Mouse (Mus musculus): Measurements from ENCODE around the gene 1810013L24Rik. TPM values are rescaled to one million over a fixed set of nuclear protein-coding genes. Genes with fewer than 3 reads are reported as not detected.

Gene 1810013L24Rik
- polyA plus RNA-seq, 1 experiment from 2014 or later = 21.9 TPM

DNA sequence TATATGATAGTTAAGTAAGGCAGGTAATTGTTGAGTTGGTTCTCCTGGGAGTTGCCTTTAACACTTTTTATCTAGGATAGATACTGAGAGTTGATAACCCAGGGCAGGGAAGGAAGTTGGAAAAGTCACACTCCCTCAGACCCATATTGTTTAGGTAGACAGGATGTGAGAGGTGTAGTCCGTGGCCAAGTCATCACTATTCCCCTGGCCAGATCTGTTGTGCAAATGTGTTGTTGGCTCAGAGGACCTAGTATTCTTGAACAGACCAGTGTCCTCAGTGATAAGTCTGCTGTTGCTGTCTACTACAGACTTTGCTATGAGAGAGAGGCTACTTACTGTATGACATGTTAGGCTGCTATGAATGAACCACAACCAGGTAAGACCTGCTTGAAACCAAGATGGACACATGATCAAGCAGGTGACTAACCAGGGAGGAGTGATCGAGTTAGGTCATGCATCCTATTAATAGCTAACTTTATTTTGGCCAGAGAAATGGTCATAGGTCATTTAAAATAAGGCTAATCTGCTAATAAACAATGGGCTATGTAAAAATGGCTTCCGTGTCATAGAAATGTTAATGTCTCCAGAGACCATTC lies 13.8 kb downstream of the 1810013L24Rik start:
- H3K9ac ChIP-seq (replicated peaks; ENCODE audit: low read depth, low read length) = no peak overlapping the region
- H3K36me3 ChIP-seq (ENCODE audit: control insufficient read depth, insufficient read depth, low read length) = peaks cover 15% of the 10 kb centered on the region; the same call in 1 of the 2 replicates
- no peak overlapping the region for H3K27ac ChIP-seq (ENCODE audit: low read depth, low read length)
- no peaks in the 10 kb centered on the region for H3K27me3 ChIP-seq (ENCODE audit: control insufficient read depth, insufficient read depth, low read length)
- H3K9me3 ChIP-seq (ENCODE audit: control insufficient read depth, low read length) = no peaks in the 10 kb centered on the region
- no peaks in the 10 kb centered on the region for H3K4me1 ChIP-seq (ENCODE audit: control insufficient read depth, insufficient read depth, low read length)
- no peak for ATAC-seq (ENCODE audit: low read depth)
- no peak overlapping the region for H3K4me2 ChIP-seq (ENCODE audit: low read depth, low read length)
- 88% methylated on average over 3 of the region's 3 CpGs for WGBS
- no peak overlapping the region for H3K4me3 ChIP-seq (ENCODE audit: low read depth, low read length)

DNA sequence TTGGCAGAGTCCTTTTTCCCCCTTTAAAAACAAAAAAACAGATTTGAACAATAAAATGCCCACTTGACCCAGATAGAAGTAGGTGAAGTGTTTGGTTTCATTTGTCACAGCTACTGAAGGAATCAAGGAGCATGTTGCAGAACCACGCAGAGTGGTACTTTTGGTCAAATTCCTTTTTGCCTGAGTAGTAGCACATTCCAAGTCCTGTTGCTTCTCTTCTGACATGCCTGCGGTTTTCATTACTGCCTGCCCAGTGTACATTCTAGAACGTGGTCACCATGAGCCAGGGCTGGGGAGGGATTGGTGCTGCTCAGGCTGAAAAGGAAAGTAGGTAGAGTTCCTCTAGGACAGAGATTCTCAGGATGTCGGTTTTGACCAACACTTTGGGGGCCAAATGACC lies 16.1 kb downstream of the 1810013L24Rik start:
- no peak for ATAC-seq (ENCODE audit: low read depth)
- peaks cover 15% of the 10 kb centered on the region; the same call in 1 of the 2 replicates for H3K36me3 ChIP-seq (ENCODE audit: control insufficient read depth, insufficient read depth, low read length)
- H3K4me3 ChIP-seq (ENCODE audit: low read depth, low read length) = no peak overlapping the region
- H3K4me2 ChIP-seq (ENCODE audit: low read depth, low read length) = no peak overlapping the region
- no peak overlapping the region for H3K27ac ChIP-seq (ENCODE audit: low read depth, low read length)
- no peak overlapping the region for H3K9ac ChIP-seq (replicated peaks; ENCODE audit: low read depth, low read length)
- no peaks in the 10 kb centered on the region for H3K27me3 ChIP-seq (ENCODE audit: control insufficient read depth, insufficient read depth, low read length)
- 88% methylated on average over 4 of the region's 4 CpGs for WGBS
- H3K9me3 ChIP-seq (ENCODE audit: control insufficient read depth, low read length) = no peaks in the 10 kb centered on the region
- H3K4me1 ChIP-seq (ENCODE audit: control insufficient read depth, insufficient read depth, low read length) = no peaks in the 10 kb centered on the region

DNA sequence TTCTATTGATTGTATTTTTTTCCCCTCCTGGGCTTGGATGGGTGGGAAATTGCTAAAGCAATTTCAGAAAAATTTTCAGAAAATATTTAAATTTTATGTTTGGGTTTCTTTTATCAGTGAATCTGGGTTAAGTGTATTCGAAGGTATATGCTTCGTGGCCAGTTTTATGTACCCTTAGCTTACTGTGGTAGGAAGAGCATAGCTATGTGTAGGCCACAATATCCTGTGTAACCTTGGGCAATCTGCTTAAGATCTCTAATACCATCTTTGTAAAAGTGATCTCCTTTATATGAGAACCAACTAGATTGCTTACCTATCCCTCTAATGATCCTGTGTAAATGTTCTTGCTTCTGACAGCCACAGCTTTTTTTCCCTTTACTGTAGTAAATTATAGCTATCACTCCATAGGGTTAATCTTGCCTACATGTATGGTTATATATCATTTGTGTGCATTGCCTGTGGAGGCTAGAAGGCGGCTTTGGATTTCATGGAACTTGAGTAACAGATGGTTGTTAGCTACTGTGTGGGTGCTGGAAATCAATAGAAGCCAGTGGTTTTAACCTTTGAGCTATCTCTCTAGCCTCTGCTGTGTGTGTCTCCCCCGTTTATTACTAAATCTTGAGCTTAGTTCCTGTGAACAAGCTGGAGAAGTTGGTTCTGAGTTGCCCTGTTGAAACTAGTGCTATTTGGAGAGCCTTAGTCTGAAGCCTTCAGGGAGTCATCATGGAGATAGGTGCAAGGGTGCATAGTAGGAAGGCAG lies 18.6 kb downstream of the 1810013L24Rik start:
- H3K27me3 ChIP-seq (ENCODE audit: control insufficient read depth, insufficient read depth, low read length) = no peaks in the 10 kb centered on the region
- whole genome bisulfite sequencing = 87% methylated on average over 4 of the region's 4 CpGs
- no peak overlapping the region for H3K4me2 ChIP-seq (ENCODE audit: low read depth, low read length)

DNA sequence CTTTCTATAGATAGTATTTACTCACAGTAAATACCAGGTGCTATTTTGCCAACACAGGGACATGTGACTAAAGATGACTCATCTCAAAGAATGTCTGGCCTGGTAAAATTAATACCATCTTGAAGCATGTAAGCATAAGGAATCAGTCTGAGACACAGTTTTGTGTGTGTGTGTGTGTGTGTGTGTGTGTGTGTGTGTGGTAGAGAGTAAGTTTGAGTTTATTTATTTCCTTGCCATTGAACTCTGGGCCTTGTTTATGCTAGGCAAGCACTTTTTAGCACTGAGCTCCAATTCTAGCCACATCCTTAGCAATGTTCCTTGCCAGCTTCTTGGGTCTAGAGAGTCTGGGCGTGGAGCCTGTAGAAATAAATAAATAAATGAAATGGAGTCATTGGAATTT lies 20.0 kb downstream of the 1810013L24Rik start:
- no peaks in the 10 kb centered on the region for H3K27me3 ChIP-seq (ENCODE audit: control insufficient read depth, insufficient read depth, low read length)
- 91% methylated on average over 1 of the region's 1 CpGs for WGBS

More for the DNA sequence above, 18.6 kb downstream of the 1810013L24Rik start:
- no peak overlapping the region for H3K4me3 ChIP-seq (ENCODE audit: low read depth, low read length)
- H3K9me3 ChIP-seq (ENCODE audit: control insufficient read depth, low read length) = no peaks in the 10 kb centered on the region
- peaks cover 6% of the 10 kb centered on the region; the same call in 1 of the 2 replicates for H3K36me3 ChIP-seq (ENCODE audit: control insufficient read depth, insufficient read depth, low read length)
- H3K9ac ChIP-seq (replicated peaks; ENCODE audit: low read depth, low read length) = no peak overlapping the region
- no peak for ATAC-seq (ENCODE audit: low read depth)
- H3K27ac ChIP-seq (ENCODE audit: low read depth, low read length) = no peak overlapping the region
- H3K4me1 ChIP-seq (ENCODE audit: control insufficient read depth, insufficient read depth, low read length) = no peaks in the 10 kb centered on the region; the same call in 1 of the 2 replicates

DNA sequence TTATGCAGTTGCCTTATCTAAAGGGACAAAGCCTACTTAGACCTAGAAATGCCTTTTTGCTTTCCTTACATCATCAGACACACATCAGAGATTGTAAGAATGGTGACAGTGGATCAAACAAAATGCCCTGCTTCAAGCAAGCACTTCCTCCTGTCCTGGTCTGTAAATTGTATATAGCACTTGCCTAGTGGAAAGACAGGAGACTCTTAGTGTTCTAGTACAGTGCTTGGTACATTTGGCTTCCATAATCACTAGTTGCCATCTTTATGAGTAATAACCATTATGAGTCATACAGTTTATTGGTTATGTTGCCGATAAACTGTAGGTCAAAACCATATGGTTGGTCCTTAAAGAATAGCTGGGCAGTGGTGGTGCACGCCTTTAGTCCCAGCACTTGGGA lies 25.2 kb downstream of the 1810013L24Rik start:
- ATAC-seq (ENCODE audit: low read depth) = no peak
- peaks cover 29% of the 10 kb centered on the region for H3K36me3 ChIP-seq (ENCODE audit: control insufficient read depth, insufficient read depth, low read length)
- H3K27ac ChIP-seq (ENCODE audit: low read depth, low read length) = no peak overlapping the region
- WGBS = 91% methylated on average over 2 of the region's 2 CpGs
- no peaks in the 10 kb centered on the region for H3K27me3 ChIP-seq (ENCODE audit: control insufficient read depth, insufficient read depth, low read length)
- no peak overlapping the region for H3K9ac ChIP-seq (replicated peaks; ENCODE audit: low read depth, low read length)
- no peak overlapping the region for H3K4me2 ChIP-seq (ENCODE audit: low read depth, low read length)
- H3K9me3 ChIP-seq (ENCODE audit: control insufficient read depth, low read length) = no peaks in the 10 kb centered on the region
- no peaks in the 10 kb centered on the region; the same call in 1 of the 2 replicates for H3K4me1 ChIP-seq (ENCODE audit: control insufficient read depth, insufficient read depth, low read length)
- H3K4me3 ChIP-seq (ENCODE audit: low read depth, low read length) = no peak overlapping the region

More for the DNA sequence above, 20.0 kb downstream of the 1810013L24Rik start:
- no peak overlapping the region for H3K27ac ChIP-seq (ENCODE audit: low read depth, low read length)
- no peaks in the 10 kb centered on the region; the same call in 1 of the 2 replicates for H3K4me1 ChIP-seq (ENCODE audit: control insufficient read depth, insufficient read depth, low read length)
- no peak overlapping the region for H3K9ac ChIP-seq (replicated peaks; ENCODE audit: low read depth, low read length)
- no peak for ATAC-seq (ENCODE audit: low read depth)
- no peaks in the 10 kb centered on the region; the same call in 1 of the 2 replicates for H3K36me3 ChIP-seq (ENCODE audit: control insufficient read depth, insufficient read depth, low read length)
- H3K4me3 ChIP-seq (ENCODE audit: low read depth, low read length) = no peak overlapping the region
- no peaks in the 10 kb centered on the region for H3K9me3 ChIP-seq (ENCODE audit: control insufficient read depth, low read length)
- H3K4me2 ChIP-seq (ENCODE audit: low read depth, low read length) = no peak overlapping the region

DNA sequence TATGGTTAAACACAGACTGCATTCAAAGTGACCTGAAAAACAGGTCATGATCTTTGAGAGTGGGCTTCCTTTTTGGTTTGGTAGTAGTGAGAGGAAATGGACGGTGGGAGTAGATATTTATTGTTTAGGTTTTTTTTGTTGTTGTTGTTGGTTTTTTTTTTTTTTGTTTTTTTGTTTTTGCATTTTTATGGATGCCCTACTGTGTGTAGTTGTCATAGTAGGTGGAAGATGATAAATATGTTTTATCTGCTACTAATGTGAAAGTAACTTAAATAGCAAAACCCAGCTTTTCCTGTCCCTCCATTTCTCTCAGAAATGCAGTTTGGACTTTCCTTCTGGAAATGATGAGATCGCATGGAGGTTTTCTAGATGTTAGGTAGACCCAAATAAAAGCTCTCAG lies 26.9 kb downstream of the 1810013L24Rik start:
- peaks cover 33% of the 10 kb centered on the region for H3K36me3 ChIP-seq (ENCODE audit: control insufficient read depth, insufficient read depth, low read length)

DNA sequence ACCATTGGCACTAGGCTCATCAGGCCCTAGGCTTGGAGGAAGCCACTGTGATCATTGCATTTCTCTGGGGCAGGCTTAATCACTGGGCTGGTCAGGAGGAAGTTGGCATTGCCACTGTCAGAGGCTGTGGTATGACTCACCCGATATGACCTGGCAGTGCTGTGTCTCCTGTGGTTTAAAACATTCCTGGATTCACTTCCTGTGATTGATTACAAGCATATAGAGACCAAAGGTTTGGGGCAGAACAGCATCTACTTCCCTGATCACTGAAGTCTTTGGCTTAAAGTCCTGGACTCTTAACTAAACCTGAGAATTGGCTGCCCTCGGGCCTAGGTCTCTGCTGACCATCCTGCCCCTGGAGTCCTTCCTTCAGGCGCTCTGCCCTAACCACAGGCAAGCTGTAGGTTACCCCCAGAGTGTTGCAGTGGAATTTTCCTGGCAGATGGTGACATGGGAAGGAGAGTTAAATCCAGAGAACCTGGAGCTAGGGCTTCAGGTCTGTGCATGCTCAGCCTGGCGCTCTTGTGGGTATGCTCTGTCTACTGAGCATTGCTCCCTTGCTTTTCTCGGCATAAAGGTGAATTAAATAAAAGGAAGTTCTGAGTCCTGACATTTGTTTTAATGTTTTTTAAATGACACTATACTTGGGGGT lies 32.6 kb downstream of the 1810013L24Rik start:
- Histone ChIP-seq H3K9ac (replicated peaks; ENCODE audit: low read depth, low read length) (no peak overlapping the region), H3K36me3 (ENCODE audit: control insufficient read depth, insufficient read depth, low read length) (peaks cover 22% of the 10 kb centered on the region), H3K9me3 (ENCODE audit: control insufficient read depth, low read length) (no peaks in the 10 kb centered on the region), H3K27me3 (ENCODE audit: control insufficient read depth, insufficient read depth, low read length) (no peaks in the 10 kb centered on the region), H3K4me1 (ENCODE audit: control insufficient read depth, insufficient read depth, low read length) (no peaks in the 10 kb centered on the region), H3K4me3 (ENCODE audit: low read depth, low read length) (no peak overlapping the region), H3K27ac (ENCODE audit: low read depth, low read length) (no peak overlapping the region), H3K4me2 (ENCODE audit: low read depth, low read length) (no peak overlapping the region)
- ATAC-seq (ENCODE audit: low read depth) = 0 out of 2 replicates have a peak, but pooled peaks have one; percentile 12
- WGBS = 89% methylated on average over 5 of the region's 5 CpGs

More for the DNA sequence above, 26.9 kb downstream of the 1810013L24Rik start:
- H3K9ac ChIP-seq (replicated peaks; ENCODE audit: low read depth, low read length) = no peak overlapping the region
- H3K9me3 ChIP-seq (ENCODE audit: control insufficient read depth, low read length) = no peaks in the 10 kb centered on the region
- H3K27me3 ChIP-seq (ENCODE audit: control insufficient read depth, insufficient read depth, low read length) = no peaks in the 10 kb centered on the region
- no peaks in the 10 kb centered on the region; the same call in 1 of the 2 replicates for H3K4me1 ChIP-seq (ENCODE audit: control insufficient read depth, insufficient read depth, low read length)
- no peak overlapping the region for H3K4me3 ChIP-seq (ENCODE audit: low read depth, low read length)
- ATAC-seq (ENCODE audit: low read depth) = no peak
- no peak overlapping the region for H3K27ac ChIP-seq (ENCODE audit: low read depth, low read length)
- 87% methylated on average over 2 of the region's 2 CpGs for WGBS
- no peak overlapping the region for H3K4me2 ChIP-seq (ENCODE audit: low read depth, low read length)

DNA sequence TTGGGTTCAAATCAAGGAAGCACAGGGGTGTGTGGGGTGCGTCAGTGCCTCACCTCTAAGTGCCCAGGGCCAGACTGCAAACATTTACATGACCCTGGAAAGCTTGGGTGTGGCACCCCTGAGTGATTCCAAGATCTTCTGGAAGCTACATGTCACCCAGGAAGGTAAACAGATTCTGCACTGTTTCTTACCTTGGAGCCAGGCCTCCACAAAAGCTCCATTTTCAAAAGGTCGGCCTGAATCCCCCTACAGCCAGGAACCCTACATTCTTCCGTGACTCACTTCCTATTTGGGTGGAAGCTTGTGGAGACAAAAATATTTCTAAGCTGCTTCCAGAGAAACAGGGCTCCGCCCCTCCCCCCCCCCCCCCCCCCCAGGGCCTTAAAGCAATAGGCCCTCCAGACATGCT lies 34.3 kb downstream of the 1810013L24Rik start:
- no peaks in the 10 kb centered on the region for H3K27me3 ChIP-seq (ENCODE audit: control insufficient read depth, insufficient read depth, low read length)
- no peak for ATAC-seq (ENCODE audit: low read depth)
- H3K4me3 ChIP-seq (ENCODE audit: low read depth, low read length) = no peak overlapping the region
- 78% methylated on average over 4 of the region's 4 CpGs for WGBS
- no peak overlapping the region for H3K4me2 ChIP-seq (ENCODE audit: low read depth, low read length)
- peaks cover 11% of the 10 kb centered on the region for H3K36me3 ChIP-seq (ENCODE audit: control insufficient read depth, insufficient read depth, low read length)
- H3K9me3 ChIP-seq (ENCODE audit: control insufficient read depth, low read length) = no peaks in the 10 kb centered on the region
- H3K9ac ChIP-seq (replicated peaks; ENCODE audit: low read depth, low read length) = no peak overlapping the region
- no peaks in the 10 kb centered on the region for H3K4me1 ChIP-seq (ENCODE audit: control insufficient read depth, insufficient read depth, low read length)
- H3K27ac ChIP-seq (ENCODE audit: low read depth, low read length) = no peak overlapping the region

Data from neural tube, embryonic 14.5 days (tissue).